Mouse (Mus musculus) midbrain, postnatal 0 days (tissue): ENCODE data around the gene Slc2a2. TPM values are rescaled to one million over a fixed set of nuclear protein-coding genes. Genes with fewer than 3 reads are reported as not detected.

Experiments used
- ATAC-seq: fragments of 200-750 bp; cut with Nextera tagmentation; 2 replicates; pipeline ENCODE4 v1.8.0; 2017; ENCODE audit warnings: moderate number of reproducible peaks, mild to moderate bottlenecking, moderate TSS enrichment, moderate library complexity; ENCODE audit not compliant: low FRiP score
- DNase-seq: peaks from one replicate; pipeline ENCODE4 v3.0.0-alpha.2; 2015; ENCODE audit warnings: low spot score
- H3K27ac ChIP-seq: fragments of 300-500 bp; sonication (generic); 2 replicates; pipeline ENCODE4 v1.5.1; 2014; ENCODE audit warnings: low read depth, mild to moderate bottlenecking, low read length, mixed read lengths
- H3K27me3 ChIP-seq: fragments of 300-500 bp; sonication (generic); 2 replicates; pipeline ENCODE4 v1.6.1; 2014; ENCODE audit warnings: low read length, control low read depth, mixed read lengths; ENCODE audit not compliant: insufficient read depth
- H3K36me3 ChIP-seq: fragments of 300-500 bp; sonication (generic); 2 replicates; pipeline ENCODE4 v1.6.1; 2014; ENCODE audit warnings: low read length, control low read depth, mixed read lengths; ENCODE audit not compliant: insufficient read depth
- H3K4me1 ChIP-seq: fragments of 300-500 bp; sonication (generic); 2 replicates; pipeline ENCODE4 v1.6.1; 2014; ENCODE audit warnings: mild to moderate bottlenecking, control low read depth, antibody characterized with exemption, low read length, mixed read lengths; ENCODE audit not compliant: insufficient read depth
- H3K4me2 ChIP-seq: fragments of 300-500 bp; sonication (generic); 2 replicates; pipeline ENCODE4 v1.6.1; 2014; ENCODE audit warnings: low read depth, mild to moderate bottlenecking, low read length, mixed read lengths; ENCODE audit not compliant: poor library complexity, severe bottlenecking
- H3K4me3 ChIP-seq: fragments of 300-500 bp; sonication (generic); 2 replicates; pipeline ENCODE4 v1.5.1; 2014; ENCODE audit warnings: low read depth, mild to moderate bottlenecking, low read length, moderate library complexity
- H3K9ac ChIP-seq: fragments of 300-500 bp; sonication (generic); replicated peaks from 2 replicates; pipeline ENCODE4 v1.6.1; 2014; ENCODE audit warnings: mild to moderate bottlenecking, low read length, moderate library complexity, mixed read lengths; ENCODE audit not compliant: poor library complexity, severe bottlenecking
- H3K9me3 ChIP-seq: fragments of 300-500 bp; sonication (generic); 2 replicates; pipeline ENCODE4 v1.6.1; 2016; ENCODE audit warnings: low read length, control low read depth
- CTCF ChIP-seq: IDR thresholded peaks from 2 replicates; pipeline ENCODE4 v1.5.1; 2016; ENCODE audit warnings: antibody characterized with exemption, mild to moderate bottlenecking
- WGBS: fragments of 180-500 bp; shearing (Covaris S2); extraction: QIAGEN DNeasy Blood & Tissue Kit; methylation state at CpG from one replicate; pipeline ENCODE4 v1.1.7; 2014; 5-methylcytosine and 5-hydroxymethylcytosine counted together
- polyA plus RNA-seq: library from polyadenylated mRNA; unstranded; fragments of >200 nt; fragmentation: Nextera tagmentation; extraction: Ambion mirVana; gene quantifications from 2 replicates; pipeline ENCODE4 v1.2.1, GENCODE M21; 2015
- total RNA-seq: library from RNA; depleted of rRNA; stranded (reverse); fragments of >200 nt; gene quantifications from 2 replicates; pipeline ENCODE4 v1.2.3, GENCODE M21; 2014; rRNA removed

Gene Slc2a2
- total and polyA plus RNA-seq, 2 experiments from 2014 or later: not detected

DNA sequence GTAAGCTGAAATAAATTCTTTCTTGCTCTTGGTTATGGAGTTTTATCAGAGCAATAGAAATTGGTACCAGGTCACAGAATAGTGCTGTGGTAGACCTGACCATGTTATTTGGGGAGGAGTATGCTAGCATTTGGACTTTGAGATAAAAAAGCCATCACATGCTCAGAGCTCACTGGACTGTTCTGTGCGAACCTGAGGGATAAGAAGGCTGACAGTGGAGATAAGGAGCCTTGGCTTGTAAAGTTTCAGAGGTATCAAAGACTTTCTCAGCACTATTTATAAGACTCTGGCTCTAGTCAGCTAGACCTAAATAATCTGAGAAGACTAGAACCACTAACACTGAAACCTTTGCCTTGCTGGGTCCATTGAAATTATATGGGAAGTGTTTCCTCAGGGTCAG, 78.3 kb downstream of the Slc2a2 start:
- no peak for ATAC-seq
- no peak overlapping the region for H3K9ac ChIP-seq
- DNase-seq: no peak
- H3K27me3 ChIP-seq: no peaks in the 10 kb centered on the region
- no peaks in the 10 kb centered on the region for H3K36me3 ChIP-seq
- H3K4me1 ChIP-seq: no peaks in the 10 kb centered on the region
- H3K4me2 ChIP-seq: no peak overlapping the region
- 86% methylated on average over 1 of the region's 1 CpGs for WGBS
- TF ChIP-seq CTCF: no peak
- no peak overlapping the region for H3K4me3 ChIP-seq
- no peak overlapping the region for H3K27ac ChIP-seq
- 0 out of 2 replicates have a peak, but pooled peaks cover 5% of the 10 kb centered on the region for H3K9me3 ChIP-seq

DNA sequence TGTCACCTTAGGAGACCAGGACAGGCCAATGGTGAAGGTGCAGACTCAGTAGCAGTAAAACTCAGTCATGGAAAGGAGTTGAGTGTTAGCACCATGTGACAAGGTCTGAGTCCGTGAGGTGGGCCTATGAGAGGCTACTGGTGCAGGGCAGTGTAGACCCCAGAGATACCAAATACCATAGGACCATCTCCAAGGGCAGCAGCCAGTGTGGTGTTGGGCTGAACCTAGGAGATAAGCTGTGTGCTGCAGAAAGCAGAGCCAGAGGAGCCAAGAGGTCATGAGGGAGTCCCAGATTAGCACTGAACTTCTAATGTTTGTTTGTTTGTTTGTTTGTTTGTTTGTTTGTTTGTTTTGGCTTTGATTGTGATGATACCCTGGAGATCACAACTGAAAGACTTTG, 78.8 kb downstream of the Slc2a2 start:
- H3K4me1 ChIP-seq: no peaks in the 10 kb centered on the region
- ATAC-seq (no peak), DNase-seq (no peak)
- H3K36me3 ChIP-seq: no peaks in the 10 kb centered on the region
- 0 out of 2 replicates have a peak, but pooled peaks cover 5% of the 10 kb centered on the region for H3K9me3 ChIP-seq
- no peak for TF ChIP-seq CTCF
- no peak overlapping the region for H3K4me2 ChIP-seq
- no peak overlapping the region for H3K4me3 ChIP-seq
- H3K9ac ChIP-seq: no peak overlapping the region
- no peak overlapping the region for H3K27ac ChIP-seq
- no peaks in the 10 kb centered on the region for H3K27me3 ChIP-seq
- 65% methylated on average over 1 of the region's 1 CpGs for WGBS

DNA sequence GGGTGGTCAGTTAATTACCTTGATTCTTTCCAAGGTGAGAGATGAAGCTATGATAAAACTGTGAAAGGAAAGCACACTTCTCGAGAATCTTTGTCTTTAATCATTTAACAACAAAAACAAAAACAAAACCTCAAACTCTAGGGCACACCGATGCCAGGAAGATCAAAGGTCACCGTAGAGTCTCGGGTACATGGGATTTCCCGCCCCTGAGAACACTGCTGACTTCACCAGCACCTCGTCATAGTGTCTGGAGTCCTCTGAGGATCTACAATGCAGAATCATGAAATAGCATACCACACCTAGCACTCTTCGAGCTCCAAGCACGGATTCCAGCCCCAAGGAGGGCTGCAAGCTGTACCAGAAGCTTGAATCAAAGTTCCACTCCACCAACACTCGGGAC, 82.8 kb downstream of the Slc2a2 start:
- Histone ChIP-seq H3K27me3 (no peaks in the 10 kb centered on the region), H3K9ac (no peak overlapping the region), H3K4me2 (peak overlapping the region; percentile 82), H3K4me1 (no peaks in the 10 kb centered on the region), H3K4me3 (peak overlapping the region; percentile 60), H3K36me3 (no peaks in the 10 kb centered on the region), H3K27ac (no peak overlapping the region), H3K9me3 (no peaks in the 10 kb centered on the region)
- no peak for DNase-seq
- ATAC-seq: peak; percentile 5; the same call in 1 of the 2 replicates
- 71% methylated on average over 9 of the region's 9 CpGs for WGBS
- TF ChIP-seq CTCF: no peak

Other genes with a start within 250 kb of the Slc2a2 start
- 23.7 and 24.5 TPM in 2 replicates for gene Eif5a2, start 83.4 kb downstream of the Slc2a2 start, total RNA-seq
- 9.0 and 9.2 TPM in 2 replicates for gene Eif5a2, start 83.4 kb downstream of the Slc2a2 start, polyA plus RNA-seq
- gene Rpl22l1, start 107.5 kb downstream of the Slc2a2 start, total RNA-seq: 171 and 369 TPM in 2 replicates
- 349 and 376 TPM in 2 replicates for gene Rpl22l1, start 107.5 kb downstream of the Slc2a2 start, polyA plus RNA-seq
- gene Gm1527, start 194.7 kb downstream of the Slc2a2 start, total RNA-seq: not detected in 2 replicates
- gene Gm1527, start 194.7 kb downstream of the Slc2a2 start, polyA plus RNA-seq: not detected in 2 replicates